Mouse (Mus musculus) frontal cortex, postnatal 10 days (tissue): Measurements from ENCODE around the gene Nova2.

ENCODE experiments used
- DNase-seq, 2 experiments: peaks; one replicate each; pipeline ENCODE4 v3.0.0; 2022; ENCODE audit warnings: low spot score in 2 of 2, mixed read lengths in 1 of 2

The Nova2 gene

GRCm38 (mm10) chr7:18925162-18925938 lies at the start of gene Nova2:
Gene Nova2 (plus strand): TSS chr7:18925888.
- DNase-seq: peak; percentile 96 to 97

- no peak for DNase-seq
Observed at GRCm38 (mm10) chr7:18878691-18879090, 47.0 kb upstream of the Nova2 start.

- DNase-seq: no peak
Observed at GRCm38 (mm10) chr7:18883991-18884744, 41.5 kb upstream of the Nova2 start.

- no peak for DNase-seq
Observed at GRCm38 (mm10) chr7:18884745-18885422, 40.8 kb upstream of the Nova2 start.

GRCm38 (mm10) chr7:18886963-18887362 lies 38.7 kb upstream of the Nova2 start:
- no peak for DNase-seq

- no peak for DNase-seq
Observed at GRCm38 (mm10) chr7:18890848-18891247, 34.8 kb upstream of the Nova2 start.

GRCm38 (mm10) chr7:18891872-18892599 lies 33.7 kb upstream of the Nova2 start:
- DNase-seq: peak; percentile 75 to 85

GRCm38 (mm10) chr7:18893009-18893408 lies 32.7 kb upstream of the Nova2 start:
- no peak for DNase-seq

- DNase-seq: peak in 1 of 2 experiments; percentile 50
Observed at GRCm38 (mm10) chr7:18893651-18894430, 31.8 kb upstream of the Nova2 start.

- DNase-seq: peak in 1 of 2 experiments; percentile 44
Observed at GRCm38 (mm10) chr7:18896536-18896935, 29.2 kb upstream of the Nova2 start.

GRCm38 (mm10) chr7:18900513-18900912 lies 25.2 kb upstream of the Nova2 start:
- no peak for DNase-seq

GRCm38 (mm10) chr7:18902486-18902885 lies 23.2 kb upstream of the Nova2 start:
- no peak for DNase-seq

- no peak for DNase-seq
Observed at GRCm38 (mm10) chr7:18904971-18905370, 20.7 kb upstream of the Nova2 start.

- DNase-seq: no peak
Observed at GRCm38 (mm10) chr7:18909797-18910196, 15.9 kb upstream of the Nova2 start.

- peak; percentile 97 to 98 for DNase-seq
Observed at GRCm38 (mm10) chr7:18910241-18910831, 15.4 kb upstream of the Nova2 start, which contains the start of gene Ccdc61. Gene Ccdc61 (minus strand): TSS chr7:18910415.

GRCm38 (mm10) chr7:18916254-18916653 lies 9.4 kb upstream of the Nova2 start:
- no peak for DNase-seq

GRCm38 (mm10) chr7:18917931-18918330 lies 7.8 kb upstream of the Nova2 start:
- no peak for DNase-seq

GRCm38 (mm10) chr7:18921069-18921468 lies 4.6 kb upstream of the Nova2 start:
- DNase-seq: peak; percentile 66 to 73

GRCm38 (mm10) chr7:18922807-18923206 lies 2.9 kb upstream of the Nova2 start:
- DNase-seq: peak; percentile 78 to 86

- no peak for DNase-seq
Observed at GRCm38 (mm10) chr7:18923267-18923666, 2.4 kb upstream of the Nova2 start.
